Mouse (Mus musculus) hindbrain, embryonic 13.5 days (tissue): ENCODE measurements around the gene Hgfac. TPM values are rescaled to one million over a fixed set of nuclear protein-coding genes. Genes with fewer than 3 reads are reported as not detected.

Experiments
- ATAC-seq: fragments of 200-750 bp; cut with Nextera tagmentation; 2 replicates; pipeline ENCODE4 v1.8.0; 2017; ENCODE audit warnings: moderate TSS enrichment; ENCODE audit not compliant: low FRiP score
- H3K27ac ChIP-seq: fragments of 300-500 bp; sonication (generic); 2 replicates; pipeline ENCODE4 v1.5.1; 2015; ENCODE audit warnings: inconsistent platforms, mild to moderate bottlenecking, moderate library complexity
- H3K27me3 ChIP-seq: fragments of 300-500 bp; sonication (generic); 2 replicates; pipeline ENCODE4 v1.6.1; 2015; ENCODE audit warnings: mild to moderate bottlenecking, inconsistent platforms
- H3K36me3 ChIP-seq: fragments of 300-500 bp; sonication (generic); 2 replicates; pipeline ENCODE4 v1.6.1; 2015; ENCODE audit warnings: mild to moderate bottlenecking, inconsistent platforms
- H3K4me1 ChIP-seq: fragments of 300-500 bp; sonication (generic); replicated peaks from 2 replicates; pipeline ENCODE4 v1.6.1; 2015; ENCODE audit warnings: inconsistent platforms
- H3K4me2 ChIP-seq: fragments of 300-500 bp; sonication (generic); 2 replicates; pipeline ENCODE4 v1.6.1; 2015; ENCODE audit warnings: inconsistent platforms, mild to moderate bottlenecking, moderate library complexity
- H3K4me3 ChIP-seq: fragments of 300-500 bp; sonication (generic); 2 replicates; pipeline ENCODE4 v1.5.1; 2015; ENCODE audit warnings: mild to moderate bottlenecking, inconsistent platforms
- H3K9ac ChIP-seq: fragments of 300-500 bp; sonication (generic); 2 replicates; pipeline ENCODE4 v1.6.1; 2015; ENCODE audit warnings: mild to moderate bottlenecking, inconsistent platforms
- H3K9me3 ChIP-seq: fragments of 300-500 bp; sonication (generic); 2 replicates; pipeline ENCODE4 v1.6.1; 2016; ENCODE audit warnings: inconsistent platforms
- WGBS: fragments of 180-500 bp; shearing (Covaris S2); methylation state at CpG from one replicate; pipeline ENCODE4 v1.1.7; 2015; 5-methylcytosine and 5-hydroxymethylcytosine counted together
- microRNA-seq: library from miRNA; unstranded; fragments of <30 nt; microRNA quantifications from one replicate; pipeline ENCODE4, GENCODE M21; 2016
- polyA plus RNA-seq: library from polyadenylated mRNA; unstranded; fragments of >200 nt; fragmentation: Nextera tagmentation; extraction: Ambion mirVana; gene quantifications from 2 replicates; pipeline ENCODE4 v1.2.1, GENCODE M21; 2015

The Hgfac gene
- polyA plus RNA-seq, 1 experiment from 2014 or later: 0.47 TPM

DNA sequence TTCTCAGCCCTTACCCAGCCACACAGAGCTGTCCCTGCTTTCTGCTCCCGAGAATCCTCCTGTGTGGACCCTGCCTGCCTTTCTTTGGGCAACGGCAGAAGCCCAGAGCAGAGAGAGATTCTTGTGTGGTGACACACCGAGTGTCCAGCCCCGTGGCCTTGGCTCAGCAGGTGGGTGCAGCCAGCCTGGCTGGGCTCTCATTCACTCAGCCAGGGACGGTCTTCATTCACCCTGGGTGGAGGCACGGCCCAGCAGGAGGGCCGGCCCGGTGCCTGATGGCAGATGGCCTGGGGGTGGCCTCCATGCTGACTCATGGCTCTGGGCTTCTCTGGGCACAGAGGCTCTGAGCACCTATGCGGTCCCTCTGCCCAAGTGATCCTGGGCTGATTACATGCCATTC, 32.7 kb downstream of the Hgfac start:
- ATAC-seq: no peak
- Histone ChIP-seq H3K4me2 (no peak overlapping the region), H3K27ac (no peak overlapping the region), H3K9me3 (no peaks in the 10 kb centered on the region), H3K9ac (no peak overlapping the region), H3K36me3 (peaks cover 18% of the 10 kb centered on the region), H3K27me3 (peaks cover 14% of the 10 kb centered on the region), H3K4me3 (no peak overlapping the region), H3K4me1 (peaks cover 19% of the 10 kb centered on the region)
- 64% methylated on average over 9 of the region's 9 CpGs for WGBS

DNA sequence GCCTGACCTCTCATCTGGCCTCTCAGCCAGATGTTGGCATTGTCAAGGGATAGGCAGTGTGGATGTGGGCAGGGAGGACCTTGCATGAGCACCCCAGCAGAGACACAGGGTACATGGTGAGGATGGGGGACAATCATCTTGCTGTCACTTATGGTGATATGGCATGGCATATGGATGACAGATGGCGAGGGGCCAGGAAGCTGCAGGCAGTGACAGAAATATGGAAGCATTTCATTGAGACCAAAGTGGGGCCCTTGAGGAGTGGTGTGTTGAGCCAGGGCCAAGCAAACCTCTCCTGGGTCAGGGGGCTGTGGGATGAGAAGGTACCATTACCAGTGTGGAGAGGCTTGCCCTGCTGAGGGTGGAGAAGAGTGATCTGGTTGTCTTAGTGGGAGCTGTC, 35.1 kb downstream of the Hgfac start:
- peaks cover 16% of the 10 kb centered on the region for H3K4me1 ChIP-seq
- H3K36me3 ChIP-seq: peaks cover 15% of the 10 kb centered on the region
- H3K27ac ChIP-seq: no peak overlapping the region
- H3K27me3 ChIP-seq: peaks cover 29% of the 10 kb centered on the region
- no peak overlapping the region for H3K9ac ChIP-seq
- 91% methylated on average over 1 of the region's 1 CpGs for WGBS
- ATAC-seq: no peak
- no peak overlapping the region for H3K4me3 ChIP-seq
- no peak overlapping the region for H3K4me2 ChIP-seq
- H3K9me3 ChIP-seq: no peaks in the 10 kb centered on the region

DNA sequence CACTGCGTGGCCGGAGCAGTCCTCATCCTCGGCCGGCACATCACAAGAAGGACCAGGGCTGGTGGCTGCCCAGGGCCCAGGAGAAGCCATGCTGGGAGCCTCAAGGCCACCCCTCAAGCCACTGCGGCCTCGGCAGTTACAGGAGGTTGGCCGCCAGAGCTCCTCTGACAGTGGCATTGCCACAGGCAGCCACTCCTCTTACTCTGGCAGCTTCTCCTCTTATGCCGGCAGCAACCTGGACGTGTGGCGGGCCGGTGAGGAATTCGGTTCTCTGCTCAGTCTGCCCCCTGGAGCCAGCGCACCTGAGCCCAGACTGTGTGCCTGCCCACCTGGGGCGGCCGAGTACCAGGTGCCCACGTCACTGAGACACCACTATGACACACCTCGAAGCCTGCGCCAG, 37.8 kb downstream of the Hgfac start:
- 32% methylated on average over 18 of the region's 18 CpGs for WGBS
- Histone ChIP-seq H3K9me3 (no peaks in the 10 kb centered on the region), H3K4me3 (no peak overlapping the region), H3K9ac (no peak overlapping the region), H3K4me1 (peaks cover 15% of the 10 kb centered on the region), H3K4me2 (no peak overlapping the region), H3K27me3 (peaks cover 29% of the 10 kb centered on the region), H3K27ac (no peak overlapping the region), H3K36me3 (peaks cover 15% of the 10 kb centered on the region)
- no peak for ATAC-seq

DNA sequence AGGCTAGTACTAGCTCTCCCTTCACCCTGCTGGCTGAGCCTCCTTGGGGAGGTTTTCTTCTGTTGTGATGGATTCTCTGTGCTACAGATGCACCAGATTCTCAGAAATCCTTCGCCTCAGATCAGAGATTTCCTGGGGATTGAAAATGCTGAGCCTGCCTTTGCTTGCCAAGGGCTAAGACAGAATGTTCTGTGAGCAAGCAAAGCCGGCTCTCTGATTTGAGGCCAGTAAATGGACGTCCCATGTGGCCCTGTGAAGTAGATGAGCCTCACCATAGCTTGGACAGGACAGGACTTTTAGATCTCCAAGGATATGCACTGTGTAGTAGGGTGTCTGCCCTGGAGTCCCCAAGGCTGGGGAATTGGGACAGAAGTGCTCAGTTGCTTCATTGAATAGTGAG, 43.6 kb downstream of the Hgfac start:
- Histone ChIP-seq H3K4me2 (no peak overlapping the region), H3K27ac (no peak overlapping the region), H3K27me3 (peaks cover 6% of the 10 kb centered on the region), H3K9me3 (no peaks in the 10 kb centered on the region), H3K36me3 (peaks cover 4% of the 10 kb centered on the region; the same call in 1 of the 2 replicates), H3K4me3 (no peak overlapping the region), H3K9ac (peak overlapping the region; percentile 24; the same call in 1 of the 2 replicates), H3K4me1 (peaks cover 5% of the 10 kb centered on the region; the same call in 1 of the 2 replicates)
- WGBS: 71% methylated on average over 3 of the region's 3 CpGs
- no peak for ATAC-seq

DNA sequence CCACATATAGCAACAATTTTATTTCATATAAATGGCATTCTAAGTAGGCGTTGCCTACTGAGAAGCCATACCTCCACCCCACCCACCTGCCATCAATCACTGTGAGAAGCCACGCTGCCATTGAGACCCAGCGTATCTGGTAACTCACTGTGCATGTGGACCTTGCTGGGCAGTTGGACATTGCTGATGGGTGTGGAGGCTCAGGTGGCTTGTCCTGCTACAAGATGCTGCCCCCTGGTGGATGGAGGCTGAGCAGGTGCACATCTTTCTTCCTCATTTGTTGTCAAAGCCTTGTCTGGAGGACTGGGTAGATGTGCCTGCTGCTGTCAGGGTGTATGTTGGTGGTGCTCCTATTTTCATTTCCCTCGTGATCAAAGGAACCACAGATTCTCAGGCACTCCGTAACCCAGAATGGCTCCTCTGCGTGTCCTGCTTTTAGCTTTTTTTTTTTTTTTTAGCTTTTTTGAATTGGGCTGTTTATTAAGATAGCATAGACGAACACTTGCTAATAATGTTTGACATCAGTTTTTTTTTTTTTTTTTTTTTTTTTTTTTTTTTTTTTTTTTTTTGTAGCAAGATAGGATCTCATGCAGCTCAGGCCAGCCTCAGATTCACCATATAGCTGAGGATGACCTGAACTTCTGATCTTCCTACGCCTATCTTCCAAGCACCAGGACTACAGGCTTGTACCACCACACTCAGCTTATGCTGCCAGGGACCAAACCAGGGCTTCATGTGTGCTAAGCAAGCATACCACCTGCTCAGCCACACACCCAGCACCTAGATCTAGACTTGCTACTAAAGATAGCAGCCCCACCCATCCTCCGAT, 47.7 kb downstream of the Hgfac start:
- Histone ChIP-seq H3K27ac (no peak overlapping the region), H3K4me1 (no peaks in the 10 kb centered on the region), H3K9me3 (no peaks in the 10 kb centered on the region), H3K27me3 (no peaks in the 10 kb centered on the region), H3K4me3 (no peak overlapping the region), H3K9ac (no peak overlapping the region), H3K36me3 (peaks cover 44% of the 10 kb centered on the region), H3K4me2 (no peak overlapping the region)
- no peak for ATAC-seq
- WGBS: 67% methylated on average over 9 of the region's 9 CpGs

DNA sequence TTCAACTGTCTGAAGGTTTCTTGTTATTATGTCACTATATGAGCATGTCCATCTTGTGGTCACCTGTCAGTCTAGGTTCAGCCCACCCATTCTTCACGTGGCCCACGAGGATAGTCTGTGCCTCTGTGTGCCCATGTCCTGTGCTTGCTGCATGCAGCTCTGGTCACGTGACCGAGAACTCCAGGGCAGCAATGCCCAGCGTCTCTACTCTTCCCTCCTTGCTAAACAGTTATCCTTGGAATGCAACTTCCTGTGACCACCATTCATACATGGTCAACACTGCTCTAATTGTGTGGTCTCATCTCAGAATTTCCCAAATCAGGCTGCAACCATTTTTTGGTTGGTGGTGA, 48.3 kb downstream of the Hgfac start:
- H3K27ac ChIP-seq: no peak overlapping the region
- ATAC-seq: no peak
- H3K4me2 ChIP-seq: no peak overlapping the region
- peaks cover 48% of the 10 kb centered on the region for H3K36me3 ChIP-seq
- H3K27me3 ChIP-seq: no peaks in the 10 kb centered on the region
- no peak overlapping the region for H3K9ac ChIP-seq
- 88% methylated on average over 5 of the region's 5 CpGs for WGBS
- H3K4me1 ChIP-seq: no peaks in the 10 kb centered on the region
- H3K4me3 ChIP-seq: no peak overlapping the region
- no peaks in the 10 kb centered on the region for H3K9me3 ChIP-seq

DNA sequence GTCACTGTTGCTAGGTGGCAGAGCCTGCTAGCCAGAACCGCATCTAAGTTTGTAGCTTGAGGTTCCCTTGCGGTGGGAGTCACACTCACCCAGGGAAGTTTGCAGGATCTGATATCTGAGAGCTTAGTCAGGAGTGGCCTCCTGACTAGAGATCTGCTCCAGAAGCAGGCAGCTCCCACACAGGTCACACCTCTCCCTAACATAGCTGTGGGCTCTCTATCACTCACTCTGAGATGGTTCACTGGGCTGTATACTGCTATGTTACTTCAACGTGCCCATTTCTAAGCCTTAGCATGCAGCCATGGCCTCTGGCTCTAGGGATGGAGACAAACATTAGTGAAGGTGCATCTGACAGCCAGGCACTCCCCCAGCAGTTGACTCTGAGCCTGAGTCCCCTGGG, 50.3 kb downstream of the Hgfac start:
- no peak overlapping the region for H3K4me3 ChIP-seq
- no peak overlapping the region for H3K27ac ChIP-seq
- WGBS: 95% methylated on average over 3 of the region's 3 CpGs
- H3K9ac ChIP-seq: no peak overlapping the region
- no peaks in the 10 kb centered on the region for H3K27me3 ChIP-seq
- H3K4me1 ChIP-seq: no peaks in the 10 kb centered on the region
- no peaks in the 10 kb centered on the region for H3K9me3 ChIP-seq
- no peak overlapping the region for H3K4me2 ChIP-seq
- H3K36me3 ChIP-seq: peaks cover 68% of the 10 kb centered on the region
- ATAC-seq: no peak

Small RNA genes within 50 kb of the gene (microRNA-seq; reads per million reads assigned to microRNA genes)
- 11.6 reads per million, percentile 24 among the genes with 10 or more reads in this experiment for gene Mir3097

Other genes with a start within 250 kb of the Hgfac start
- 2.5 and 2.6 TPM in 2 replicates for gene Msantd1, start 133.5 kb upstream of the Hgfac start, polyA plus RNA-seq
- gene Rgs12, start 92.1 kb upstream of the Hgfac start, polyA plus RNA-seq: 54.9 and 59.1 TPM in 2 replicates
- gene Dok7, start 15.3 kb downstream of the Hgfac start, polyA plus RNA-seq: 3.9 and 4.9 TPM in 2 replicates
- gene Lrpap1, start 64.3 kb downstream of the Hgfac start, polyA plus RNA-seq: 120 and 126 TPM in 2 replicates
- gene Adra2c, start 236.8 kb downstream of the Hgfac start, polyA plus RNA-seq: 0.21 and 0.36 TPM in 2 replicates